Mouse (Mus musculus): ENCODE measurements around the gene Aco2.

- TF ChIP-seq EP300 (IDR thresholded peaks at IDR 0.05; ENCODE audit: insufficient read depth, low read depth, low read length) (no peak), CTCF (IDR thresholded peaks at IDR 0.05; ENCODE audit: low read depth, low read length) (no peak)
Measured at GRCm38 (mm10) chr15:81828426-81829207, 43.5 kb upstream of the Aco2 start.

Measured in ES-Bruce4 (cell line).